Mouse (Mus musculus) mesoderm, embryonic 11.5 days (tissue): Measurements from ENCODE around the gene Pym1.
"Not testable (repeated sequence)": the region's sequence is repeated elsewhere in the genome, so short reads cannot be mapped to it uniquely, and the experiment has no call there.

Experiments used
- DNase-seq: peaks from one replicate; pipeline ENCODE4 v3.0.0-alpha.2; 2012; ENCODE audit warnings: low read depth, low spot score

The Pym1 gene

GRCm38 (mm10) chr10:128747646-128748251 lies at the start of gene Pym1:
Pym1 (plus strand) TSS chr10:128747889.
- DNase-seq: peak; percentile 69

DNA sequence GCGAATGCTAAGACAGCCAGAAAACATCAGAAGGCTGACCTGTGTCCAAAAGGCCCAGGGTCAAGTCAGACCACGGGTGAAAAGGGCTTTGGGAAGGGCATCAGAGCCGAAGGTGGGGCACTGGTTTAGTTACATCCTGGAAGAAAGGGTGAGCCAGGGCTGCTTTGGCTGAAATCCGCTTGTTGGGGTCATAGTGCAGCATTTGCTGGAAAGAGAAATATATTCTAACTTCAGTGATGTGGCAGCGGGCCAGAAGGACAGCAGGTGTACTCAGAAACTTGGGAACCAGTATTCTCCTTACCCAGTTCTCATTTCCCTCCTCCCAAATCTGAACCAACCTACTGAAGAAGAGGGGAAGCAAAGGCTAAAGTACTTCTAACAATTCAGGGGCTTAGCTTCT lies 48.7 kb upstream of the Pym1 start:
- no peak for DNase-seq

DNA sequence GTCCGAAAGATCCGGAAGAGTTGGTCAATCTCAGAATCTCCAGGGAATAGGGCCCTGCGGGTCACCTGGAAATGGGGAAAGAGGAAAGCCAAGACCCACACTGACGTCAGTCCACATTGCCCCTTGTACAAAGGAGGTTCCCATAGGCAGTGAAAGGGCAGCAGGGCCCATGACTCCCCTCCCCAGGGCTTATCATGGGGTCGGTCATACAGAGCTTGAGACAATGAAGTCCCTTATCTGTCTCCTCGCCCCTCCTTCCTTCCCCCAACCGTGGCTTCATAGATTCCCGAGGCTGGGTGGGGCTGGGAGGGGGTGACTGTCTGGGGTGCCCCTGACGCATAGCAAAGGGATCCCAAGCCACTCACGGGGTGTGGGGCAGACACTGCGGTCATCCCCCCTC lies 48.1 kb upstream of the Pym1 start:
- no peak for DNase-seq

DNA sequence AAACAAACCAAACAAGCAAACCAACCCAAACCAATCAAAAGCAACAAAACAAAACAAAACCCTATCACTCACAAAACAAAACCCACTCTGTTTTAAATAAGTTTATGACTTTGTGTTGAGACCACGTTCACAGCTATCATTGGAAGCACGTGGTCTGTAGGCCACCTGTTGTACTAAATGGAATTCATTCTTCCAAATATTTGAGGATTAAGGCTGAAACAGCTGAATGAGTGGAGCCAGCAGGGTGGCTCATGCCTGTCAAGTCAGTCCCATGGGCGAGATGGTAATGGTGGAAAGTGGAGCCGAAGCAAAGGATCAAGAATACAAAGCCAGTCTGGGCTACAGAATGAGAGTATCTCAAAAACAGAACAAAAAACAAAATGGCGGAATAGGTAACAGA lies 47.0 kb upstream of the Pym1 start:
- no peak for DNase-seq

GRCm38 (mm10) chr10:128702328-128703007 lies 45.2 kb upstream of the Pym1 start:
- no peak for DNase-seq

GRCm38 (mm10) chr10:128703895-128704294 lies 43.8 kb upstream of the Pym1 start, which contains the start of gene Pmel:
Pmel (plus strand) TSS chr10:128704195.
- no peak for DNase-seq

DNA sequence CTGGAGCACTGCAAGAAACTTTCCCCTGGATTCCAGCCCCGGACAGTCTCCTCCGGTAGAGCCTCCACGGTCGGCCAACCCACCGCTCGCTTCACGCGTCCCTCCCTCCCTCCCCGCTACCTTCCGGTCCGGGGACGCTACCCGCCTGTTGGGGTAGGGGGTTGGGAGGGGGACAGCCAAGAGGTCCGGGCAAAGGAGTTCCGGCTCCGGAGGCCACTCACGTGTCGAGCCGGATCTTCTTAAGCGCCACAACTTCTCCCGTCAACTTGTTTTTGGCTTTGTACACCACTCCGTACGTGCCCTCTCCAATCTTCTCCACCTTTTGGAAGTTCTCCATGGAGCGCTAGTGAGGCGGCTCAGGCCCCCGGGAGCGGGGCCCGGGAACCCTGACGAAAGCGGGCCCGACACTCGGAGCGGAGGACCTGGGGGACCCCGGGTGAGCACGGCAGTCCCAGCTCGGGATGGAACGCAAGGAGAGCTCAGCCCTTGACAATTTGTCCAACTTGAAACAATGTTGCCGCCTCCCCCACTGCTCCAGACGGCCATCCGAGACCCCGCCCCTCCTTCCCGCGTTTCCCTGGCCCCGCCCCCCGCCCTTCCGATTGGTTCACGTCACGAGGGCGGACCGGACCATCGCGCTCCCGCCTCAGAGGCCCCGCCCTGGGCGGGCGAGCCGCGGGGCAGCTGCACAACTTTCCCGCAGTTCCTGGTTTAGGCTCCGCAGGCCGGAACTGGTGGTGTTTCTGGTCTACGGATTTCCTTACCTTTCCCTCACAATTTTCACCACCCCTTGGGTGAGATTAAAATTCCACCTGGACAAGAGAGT lies 43.0 kb upstream of the Pym1 start, which contains the start of gene Cdk2:
Cdk2 (minus strand) TSS at position 541 of the 826 bp plus-strand sequence.
- DNase-seq: peak; percentile 94

DNA sequence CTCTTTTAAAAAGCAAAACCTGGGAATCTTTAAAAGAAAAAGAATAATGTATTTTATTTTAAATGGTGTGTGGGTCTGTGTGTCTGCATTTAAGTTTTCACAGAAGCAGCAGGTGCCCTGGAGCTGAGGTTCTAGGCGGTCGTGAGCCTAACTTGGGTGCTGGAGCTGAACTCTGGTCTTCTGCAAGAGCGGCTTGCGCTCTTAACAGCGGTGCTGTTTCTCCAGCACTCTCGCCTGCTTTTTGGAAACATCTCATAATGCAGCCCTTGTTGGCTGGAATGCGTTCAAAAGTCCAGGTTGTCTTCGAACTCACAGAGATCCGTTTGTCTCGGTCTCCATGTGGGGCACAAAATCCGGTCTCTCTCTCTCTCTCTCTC lies 42.4 kb upstream of the Pym1 start:
- no peak for DNase-seq

DNA sequence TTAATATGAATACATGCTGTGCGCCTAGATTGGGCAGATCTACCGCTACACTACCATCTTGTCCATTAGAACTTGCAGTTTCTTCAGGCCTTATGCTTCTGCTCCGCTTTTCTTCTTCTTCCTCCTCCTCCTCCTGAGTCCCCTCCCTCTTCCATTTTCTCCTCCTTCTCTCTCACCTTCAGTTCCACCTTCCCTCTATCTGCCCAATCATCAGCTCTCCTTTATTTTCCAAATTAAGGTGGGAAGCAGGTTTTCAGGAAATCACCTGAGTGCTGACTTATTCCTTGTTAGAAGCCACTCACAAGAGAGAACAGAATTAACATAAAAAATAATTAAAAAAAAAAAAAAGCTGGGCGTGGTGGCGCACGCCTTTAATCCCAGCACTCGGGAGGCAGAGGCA lies 36.4 kb upstream of the Pym1 start:
- not testable (repeated sequence) for DNase-seq

- DNase-seq: no peak
Measured at GRCm38 (mm10) chr10:128715559-128716537, 31.8 kb upstream of the Pym1 start.

GRCm38 (mm10) chr10:128725466-128725865 lies 22.2 kb upstream of the Pym1 start:
- not testable (repeated sequence) for DNase-seq

GRCm38 (mm10) chr10:128728059-128728458 lies 19.6 kb upstream of the Pym1 start:
- DNase-seq: no peak

DNA sequence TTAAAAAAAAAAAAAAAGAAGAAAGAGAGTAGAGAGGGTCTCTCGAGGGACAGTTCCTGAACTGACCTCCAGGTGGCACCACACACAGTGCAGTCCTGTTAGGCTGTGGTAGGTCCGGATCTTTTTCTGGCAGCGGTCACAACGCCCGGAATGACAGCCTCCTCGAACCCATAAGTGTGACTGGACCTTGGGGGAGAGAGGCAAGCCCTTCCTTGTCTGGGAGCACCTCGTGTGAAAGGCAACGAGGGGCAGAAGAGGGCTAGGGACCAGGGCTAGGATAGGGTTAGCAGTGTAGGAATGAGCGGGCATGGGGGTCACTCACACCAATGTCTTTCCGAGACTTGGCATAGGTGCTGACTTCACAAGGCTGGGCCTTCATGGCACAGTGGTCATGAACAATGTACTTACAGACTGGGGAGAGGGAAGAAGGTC lies 16.7 kb upstream of the Pym1 start:
- DNase-seq: peak; percentile 69

GRCm38 (mm10) chr10:128731992-128732391 lies 15.7 kb upstream of the Pym1 start:
- no peak for DNase-seq

- DNase-seq: no peak
Measured at GRCm38 (mm10) chr10:128737435-128737834, 10.3 kb upstream of the Pym1 start.

GRCm38 (mm10) chr10:128740296-128740695 lies 7.4 kb upstream of the Pym1 start:
- DNase-seq: no peak

DNA sequence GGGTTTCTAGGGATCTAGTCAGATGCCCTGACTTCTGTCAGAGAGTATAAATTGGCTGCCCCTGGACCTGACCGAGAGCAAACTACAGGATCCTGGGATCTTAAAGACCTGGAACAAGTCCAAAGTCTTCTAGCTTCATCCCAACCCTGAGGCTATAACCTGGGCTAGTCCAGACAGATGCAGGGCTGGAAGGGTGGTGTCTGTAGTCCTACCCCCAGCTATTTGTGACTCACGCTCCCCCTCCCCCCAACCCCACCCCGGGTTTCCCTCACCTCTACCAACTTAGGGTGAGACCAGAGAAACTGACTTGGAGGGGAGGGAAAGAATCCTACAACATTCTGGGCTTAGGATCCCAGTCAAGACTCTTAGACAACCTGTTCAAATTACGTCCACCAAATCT lies 5.1 kb upstream of the Pym1 start:
- no peak for DNase-seq

DNA sequence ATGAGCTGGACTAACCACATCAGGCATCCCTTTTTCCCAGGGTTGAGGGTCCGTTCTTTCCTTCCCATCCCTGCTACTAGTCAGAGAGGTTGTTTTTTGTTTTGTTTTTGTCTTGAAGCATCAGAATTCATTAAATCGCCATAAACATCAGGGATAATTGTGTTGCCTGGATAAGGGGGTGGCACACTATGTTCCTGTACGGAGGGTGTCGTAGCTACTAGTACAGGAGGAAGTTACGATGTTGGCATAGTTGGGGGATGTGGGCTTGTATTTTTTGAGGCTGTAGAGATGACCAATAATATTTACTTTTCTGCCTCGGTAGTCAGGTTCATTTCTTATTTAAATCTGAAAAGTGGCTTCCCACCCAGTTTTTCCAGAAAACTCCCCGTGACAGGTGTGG lies 4.5 kb upstream of the Pym1 start:
- no peak for DNase-seq

DNA sequence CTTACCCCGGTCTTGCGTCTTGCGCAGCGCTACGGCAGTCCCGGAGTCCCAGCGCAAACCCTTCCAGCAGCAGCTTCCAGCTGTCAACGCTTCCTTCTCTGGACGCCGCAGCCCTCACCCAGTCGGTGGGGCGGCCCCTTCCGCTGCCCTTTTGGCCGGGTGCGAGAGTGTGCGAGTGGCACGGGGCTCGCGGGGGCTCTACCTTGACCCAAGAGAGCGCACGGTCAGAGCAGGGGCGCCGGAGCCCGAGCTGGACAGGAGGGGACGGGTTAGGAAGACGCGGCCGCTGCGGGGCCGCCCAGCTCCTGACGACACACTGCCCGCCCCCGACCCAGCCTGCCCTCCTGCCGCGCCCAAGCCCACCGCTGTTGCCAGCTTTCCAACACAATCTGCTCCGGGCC lies 3.9 kb upstream of the Pym1 start:
- DNase-seq: peak; percentile 41

DNA sequence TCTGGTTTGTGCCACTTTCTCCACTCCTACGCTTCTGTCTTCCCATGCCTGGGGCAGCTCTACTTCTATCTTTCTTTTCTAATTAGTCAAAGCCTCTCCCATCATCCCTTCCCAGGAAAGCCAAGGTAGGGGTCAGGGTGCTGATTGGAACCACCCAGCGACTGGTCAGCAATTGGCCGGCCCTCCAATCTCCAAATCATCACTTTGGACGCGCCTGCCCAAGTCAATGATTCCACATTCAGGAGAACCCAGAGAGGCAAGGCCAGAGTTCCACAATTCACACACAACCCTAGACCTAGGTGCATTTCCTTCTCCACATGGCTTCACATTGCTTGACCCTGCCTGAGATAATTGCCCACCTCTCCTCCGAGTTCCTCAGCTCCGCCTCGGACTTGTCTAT lies 3.5 kb upstream of the Pym1 start:
- no peak for DNase-seq
